Mouse (Mus musculus) c-Kit-positive CD71-positive TER-119-negative erythroid progenitor cells, embryonic 14.5 days (primary cell): ENCODE measurements at regions not wholly inside any gene's neighbourhood (a gene's known extent, or its start where the extent isn't known, plus 50 kb on each side); places are given as distances from the start of the nearest gene placed in this dataset.

Experiments
- DNase-seq: peaks from one replicate; pipeline ENCODE4 v3.0.0-alpha.2; 2013; ENCODE audit warnings: low read depth

GRCm38 (mm10) chr14:16901534-16902147, 82.7 kb upstream of the Rarb start:
- DNase-seq: no peak

- DNase-seq: no peak
Measured at GRCm38 (mm10) chr14:16897747-16898544, 79.0 kb upstream of the Rarb start.

- no peak for DNase-seq
Measured at GRCm38 (mm10) chr14:16896974-16897373, 78.0 kb upstream of the Rarb start.

GRCm38 (mm10) chr14:16881249-16881648, 62.3 kb upstream of the Rarb start:
- DNase-seq: no peak

- no peak for DNase-seq
Measured at GRCm38 (mm10) chr14:16869221-16869620, 50.3 kb upstream of the Rarb start.
